Comparison of ENCODE assay signal across 24 mouse cellular contexts in the genomic region with DNA sequence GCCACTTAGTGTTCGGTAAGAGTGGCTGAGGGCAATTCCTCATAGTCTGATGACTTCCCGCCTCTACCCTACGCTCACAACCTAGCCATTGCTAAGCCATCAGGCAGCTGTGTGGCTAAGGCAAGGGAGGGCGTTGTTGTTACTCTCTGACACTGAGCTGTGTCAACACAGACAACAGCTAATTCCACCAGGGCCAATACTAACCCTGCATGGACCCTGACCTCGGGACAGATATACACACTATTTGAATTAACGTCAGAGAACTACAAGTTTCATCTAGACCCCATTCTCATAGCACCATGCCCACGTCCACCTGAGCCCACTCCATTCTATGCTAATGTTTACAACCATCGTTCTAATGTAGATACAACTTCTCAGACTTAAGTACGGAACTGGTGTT. TPM values are rescaled to one million over a fixed set of nuclear protein-coding genes. Genes with fewer than 3 reads are reported as not detected.
DNase-seq lines count a peak whose midpoint lies in the region; ATAC-seq and TF ChIP-seq lines count a peak whose summit lies in the region.
"Had no signal": no experiment of that assay in that cellular context is flagged by ENCODE, and none has a peak within 500 bp of the region (broad histone marks: within the 10 kb centered on the region; RNA-seq: fewer than 3 reads in every experiment).

No protein-coding gene starts in this region.

- H3K36me3 ChIP-seq in kidney, postnatal 0 days (ENCODE audit: insufficient read depth, low read length), result no peaks in the 10 kb centered on the region
- H3K36me3 ChIP-seq in liver, embryonic 15.5 days (replicated peaks), result peaks cover 38% of the 10 kb centered on the region
- H3K36me3 ChIP-seq in liver, embryonic 16.5 days (ENCODE audit: control insufficient read depth, insufficient read depth), result peaks cover 2% of the 10 kb centered on the region
- H3K36me3 ChIP-seq in intestine, embryonic 16.5 days (ENCODE audit: control insufficient read depth, insufficient read depth, low read length), result no peaks in the 10 kb centered on the region

- H3K27me3 ChIP-seq in kidney, postnatal 0 days (ENCODE audit: insufficient read depth, low read length), result no peaks in the 10 kb centered on the region
- H3K27me3 ChIP-seq in liver, embryonic 15.5 days, result no peaks in the 10 kb centered on the region
- H3K27me3 ChIP-seq in liver, embryonic 16.5 days (ENCODE audit: control insufficient read depth, insufficient read depth, low read depth, low read length), result no peaks in the 10 kb centered on the region
- H3K27me3 ChIP-seq in intestine, embryonic 16.5 days (replicated peaks; ENCODE audit: control insufficient read depth, insufficient read depth, low read length), result no peaks in the 10 kb centered on the region
- H3K27me3 ChIP-seq: forebrain, embryonic 13.5 days; heart, embryonic 12.5 days; heart, embryonic 15.5 days; hindbrain, embryonic 13.5 days had no signal

- 59% methylated on average over 9 of the region's 9 CpGs for WGBS in kidney, postnatal 0 days
- WGBS in liver, embryonic 15.5 days (ENCODE audit: insufficient replicate concordance), result 71% methylated on average over 9 of the region's 9 CpGs
- WGBS in liver, embryonic 16.5 days (ENCODE audit: insufficient replicate concordance), result 73% methylated on average over 9 of the region's 9 CpGs
- 65% methylated on average over 9 of the region's 9 CpGs for WGBS in intestine, embryonic 16.5 days

- H3K27ac ChIP-seq in kidney, postnatal 0 days, result no peak overlapping the region
- 0 out of 2 replicates have a peak overlapping the region, but pooled peaks have one; percentile 16 for H3K27ac ChIP-seq in liver, embryonic 15.5 days (replicated peaks)
- H3K27ac ChIP-seq in liver, embryonic 16.5 days (ENCODE audit: low read length), result peak overlapping the region; percentile 1; the same call in 1 of the 2 replicates
- no peak overlapping the region for H3K27ac ChIP-seq in intestine, embryonic 16.5 days (ENCODE audit: low read length)
- H3K27ac ChIP-seq: forebrain, embryonic 10.5 days; heart, embryonic 15.5 days; hindbrain, embryonic 10.5 days; hindbrain, embryonic 13.5 days had no signal

- TF ChIP-seq CTCF in kidney, postnatal 0 days (IDR thresholded peaks at IDR 0.05; ENCODE audit: low read depth), result no peak

- no peak overlapping the region for H3K9ac ChIP-seq in kidney, postnatal 0 days (ENCODE audit: low read depth, low read length)
- no peak overlapping the region for H3K9ac ChIP-seq in liver, embryonic 15.5 days
- no peak overlapping the region for H3K9ac ChIP-seq in liver, embryonic 16.5 days (ENCODE audit: low read depth, low read length)
- no peak overlapping the region for H3K9ac ChIP-seq in intestine, embryonic 16.5 days (ENCODE audit: low read depth, low read length)
- H3K9ac ChIP-seq: heart, embryonic 12.5 days; heart, embryonic 15.5 days; hindbrain, embryonic 13.5 days had no signal

- ATAC-seq in kidney, postnatal 0 days (replicated peaks; ENCODE audit: low FRiP score, low read depth), result no peak
- no peak for ATAC-seq in liver, embryonic 15.5 days (ENCODE audit: insufficient read depth)
- ATAC-seq in liver, embryonic 16.5 days (ENCODE audit: low read depth), result no peak
- ATAC-seq in intestine, embryonic 16.5 days, result no peak
- ATAC-seq: CD4-positive, CD25-positive, alpha-beta regulatory T cell, adult 4 months; forebrain, embryonic 13.5 days; forebrain, embryonic 16.5 days; hindbrain, embryonic 16.5 days had no signal

- no peak overlapping the region for H3K4me3 ChIP-seq in kidney, postnatal 0 days (replicated peaks; ENCODE audit: low read depth, low read length)
- no peak overlapping the region for H3K4me3 ChIP-seq in liver, embryonic 15.5 days (replicated peaks)
- H3K4me3 ChIP-seq in liver, embryonic 16.5 days (ENCODE audit: low read depth, low read length), result no peak overlapping the region
- H3K4me3 ChIP-seq in intestine, embryonic 16.5 days (ENCODE audit: low read length), result no peak overlapping the region
- H3K4me3 ChIP-seq: forebrain, embryonic 10.5 days; forebrain, embryonic 13.5 days; heart, embryonic 12.5 days; heart, embryonic 15.5 days; hindbrain, embryonic 10.5 days; hindbrain, embryonic 13.5 days had no signal

- no peaks in the 10 kb centered on the region for H3K9me3 ChIP-seq in kidney, postnatal 0 days (replicated peaks; ENCODE audit: low read length)
- H3K9me3 ChIP-seq in liver, embryonic 15.5 days (replicated peaks), result no peaks in the 10 kb centered on the region
- H3K9me3 ChIP-seq in liver, embryonic 16.5 days (replicated peaks; ENCODE audit: control insufficient read depth, low read length), result no peaks in the 10 kb centered on the region
- no peaks in the 10 kb centered on the region for H3K9me3 ChIP-seq in intestine, embryonic 16.5 days (ENCODE audit: control insufficient read depth, low read length)
- H3K9me3 ChIP-seq: forebrain, embryonic 10.5 days; forebrain, embryonic 13.5 days; heart, embryonic 12.5 days; heart, embryonic 15.5 days; hindbrain, embryonic 10.5 days; hindbrain, embryonic 13.5 days had no signal

- H3K4me1 ChIP-seq in kidney, postnatal 0 days (replicated peaks; ENCODE audit: insufficient read depth, low read length), result peaks cover 9% of the 10 kb centered on the region
- H3K4me1 ChIP-seq in liver, embryonic 15.5 days (replicated peaks), result peaks cover 54% of the 10 kb centered on the region
- peaks cover 22% of the 10 kb centered on the region for H3K4me1 ChIP-seq in liver, embryonic 16.5 days (ENCODE audit: control insufficient read depth, low read depth, low read length)
- peaks cover 7% of the 10 kb centered on the region; the same call in 1 of the 2 replicates for H3K4me1 ChIP-seq in intestine, embryonic 16.5 days (ENCODE audit: control insufficient read depth, insufficient read depth, low read length)

- no peak for DNase-seq in kidney, postnatal 0 days (ENCODE audit: low spot score)
- no peak for DNase-seq in kidney, postnatal 4 days
- DNase-seq in cerebellum, adult 9-10 months, result no peak
- DNase-seq: adrenal gland, adult 2 months; adrenal gland, postnatal 14 days; cerebellum, adult 11 months; cerebellum, adult 2 months; cerebellum, postnatal 10 days; gastrocnemius, postnatal 14 days; heart, adult 18-20 months; heart, postnatal 10 days; heart, postnatal 36 days had no signal

- peak overlapping the region; percentile 34 for H3K4me2 ChIP-seq in kidney, postnatal 0 days (ENCODE audit: low read length)
- H3K4me2 ChIP-seq in liver, embryonic 15.5 days, result no peak overlapping the region
- H3K4me2 ChIP-seq in liver, embryonic 16.5 days (ENCODE audit: low read depth, low read length), result no peak overlapping the region
- no peak overlapping the region for H3K4me2 ChIP-seq in intestine, embryonic 16.5 days (ENCODE audit: low read depth, low read length)
- H3K4me2 ChIP-seq: forebrain, embryonic 13.5 days; heart, embryonic 12.5 days; heart, embryonic 15.5 days; hindbrain, embryonic 13.5 days had no signal

RNA-seq across cellular contexts. Expression of a gene that starts 5.1 kb away (rescaled TPM):
- 6.6 and 7.3 TPM in 2 replicates for polyA plus RNA-seq in kidney, postnatal 0 days (2015; fragmentation: Nextera tagmentation; extraction: Ambion mirVana)
- 8.1 and 9.0 TPM in 2 replicates for polyA plus RNA-seq in liver, embryonic 15.5 days (2015; fragmentation: Nextera tagmentation; extraction: Ambion mirVana)
- 6.7 and 7.4 TPM in 2 replicates for polyA plus RNA-seq in liver, embryonic 16.5 days (2015; fragmentation: Nextera tagmentation; extraction: Ambion mirVana)
- polyA plus RNA-seq in intestine, embryonic 16.5 days (2015; fragmentation: Nextera tagmentation; extraction: Ambion mirVana), result 6.4 and 6.9 TPM in 2 replicates

Comparison
In these comparisons a context has a peak if more than half of its experiments do, and no peak if none do; other contexts are left out.
1. H3K27ac ChIP-seq: peak in liver, embryonic 15.5 days (single experiment) and liver, embryonic 16.5 days (single experiment); none in kidney, postnatal 0 days (single experiment) and intestine, embryonic 16.5 days (single experiment).